Mouse (Mus musculus) c-Kit-positive CD71-positive TER-119-negative erythroid progenitor cells, embryonic 14.5 days (primary cell): ENCODE data around the gene Olfm1.

Experiments used
- DNase-seq: peaks from one replicate; pipeline ENCODE4 v3.0.0-alpha.2; 2013; ENCODE audit warnings: low read depth

Gene Olfm1

DNA sequence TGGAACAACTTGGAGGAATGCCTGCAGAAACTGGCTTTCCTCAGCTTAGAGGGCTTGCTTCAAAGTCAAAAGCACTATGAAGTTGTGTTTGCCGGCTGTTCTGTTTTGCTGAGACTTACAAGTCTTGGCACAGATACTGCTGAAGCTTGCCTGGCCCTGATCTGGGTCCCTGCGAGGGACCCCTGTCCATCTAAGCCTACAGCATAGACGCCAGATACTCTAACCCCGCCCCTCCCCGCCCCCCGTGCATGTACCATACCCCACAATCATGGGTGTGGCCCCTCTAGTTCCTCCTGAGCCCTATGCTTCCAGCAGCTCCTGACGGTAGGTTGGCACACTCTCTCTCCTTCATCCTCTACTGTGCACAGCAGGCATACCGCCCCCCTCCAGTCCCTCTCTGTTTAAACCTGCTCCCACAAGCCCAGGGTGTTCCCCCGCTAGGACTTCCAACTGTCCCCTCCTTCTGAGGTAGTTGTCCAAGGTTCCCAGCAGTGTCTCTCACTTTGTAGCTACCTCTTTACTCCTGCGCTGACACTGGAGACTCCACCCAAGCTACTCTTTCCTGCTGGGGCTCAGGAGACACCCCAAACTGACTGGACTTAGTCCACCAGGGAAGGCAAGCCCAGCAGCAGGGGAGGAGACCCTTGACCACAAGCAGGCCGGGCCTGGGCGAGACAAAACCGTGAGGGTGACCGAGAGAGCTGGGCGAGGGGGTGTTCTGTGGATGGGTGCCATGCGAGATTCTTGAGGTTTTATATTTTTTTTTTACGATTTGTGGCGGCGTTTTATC lies 12.1 kb downstream of the Olfm1 start:
- DNase-seq = no peak

DNA sequence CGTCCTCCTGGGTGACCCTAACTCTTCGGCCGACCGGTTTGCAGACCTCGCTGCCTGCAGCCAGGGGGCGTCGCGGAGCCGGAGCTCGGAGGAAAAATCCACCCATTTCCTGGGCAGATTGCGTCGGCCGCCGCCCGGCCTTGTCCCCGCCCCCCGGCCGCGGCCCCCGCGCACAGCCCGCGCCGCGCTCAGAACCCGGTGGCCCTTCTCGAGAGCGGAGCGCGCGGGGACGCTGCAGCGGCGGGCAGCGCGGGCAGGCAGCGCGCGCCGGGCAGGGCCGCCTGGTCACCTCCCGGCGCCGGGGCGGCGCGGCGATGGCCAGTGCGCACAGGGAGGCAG lies 12.6 kb downstream of the Olfm1 start:
- no peak for DNase-seq

GRCm38 (mm10) chr2:28205870-28206421 lies 13.2 kb downstream of the Olfm1 start:
- DNase-seq = no peak

GRCm38 (mm10) chr2:28206472-28206871 lies 13.7 kb downstream of the Olfm1 start:
- no peak for DNase-seq

- no peak for DNase-seq
Measured at GRCm38 (mm10) chr2:28207200-28207750, 14.5 kb downstream of the Olfm1 start.

GRCm38 (mm10) chr2:28208130-28208745 lies 15.4 kb downstream of the Olfm1 start:
- no peak for DNase-seq

DNA sequence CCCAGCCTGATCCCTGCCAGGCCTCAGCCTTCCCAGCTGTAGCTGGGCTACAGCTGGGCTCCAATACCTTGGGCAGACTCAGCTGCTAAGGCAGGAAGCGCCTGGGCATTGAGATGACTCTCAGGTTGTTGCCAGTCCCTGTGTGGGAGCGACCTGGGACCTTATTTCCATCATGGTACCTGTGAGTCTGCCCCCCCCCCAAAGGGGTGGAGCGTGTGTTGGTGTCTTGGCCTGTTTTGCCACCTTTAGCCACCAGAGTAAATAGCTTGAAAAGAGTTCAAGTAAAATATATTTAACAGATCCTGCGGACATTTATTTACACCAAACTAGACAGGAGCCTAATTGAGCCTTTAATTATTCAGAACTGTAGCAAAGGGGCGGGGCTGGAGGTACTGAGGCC lies 16.4 kb downstream of the Olfm1 start:
- no peak for DNase-seq

DNA sequence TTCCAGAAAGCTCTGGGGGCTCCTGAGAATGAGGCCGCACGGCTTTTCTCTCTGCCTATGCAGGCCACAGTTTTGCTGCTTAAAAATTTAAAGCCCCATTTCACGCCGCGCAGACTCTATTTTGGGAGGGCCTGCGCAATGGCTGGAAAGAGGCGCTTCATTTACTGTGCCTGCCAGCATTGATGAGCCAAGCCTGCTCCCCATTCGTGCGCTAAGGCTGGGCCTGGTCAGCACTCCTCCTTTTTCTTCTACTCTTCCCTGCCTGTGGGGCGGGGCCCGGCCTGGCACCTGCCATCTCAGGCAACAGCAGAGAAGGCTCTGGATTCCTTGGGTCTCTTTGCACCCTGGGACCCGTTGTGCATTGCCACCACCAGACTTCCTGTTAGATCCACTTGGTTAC lies 16.9 kb downstream of the Olfm1 start:
- no peak for DNase-seq

DNA sequence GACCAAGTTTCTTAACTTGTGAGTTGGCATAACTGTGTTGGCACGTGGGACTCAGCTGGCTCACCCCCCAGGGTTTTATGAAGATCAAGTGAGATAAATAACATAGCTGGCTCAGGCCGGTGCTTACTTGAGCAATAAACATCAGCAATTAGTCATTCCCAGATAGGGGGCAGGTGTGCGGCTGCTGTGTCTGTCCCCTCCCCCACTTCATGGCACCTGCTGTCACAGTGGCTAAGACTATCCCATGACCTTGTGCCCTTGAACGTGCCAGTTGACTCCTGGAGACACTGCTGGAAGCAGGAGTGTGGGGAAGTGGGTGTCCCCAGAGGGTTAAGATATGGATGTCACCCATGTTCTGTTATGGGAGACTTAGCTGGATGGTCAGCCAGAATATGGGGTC lies 17.5 kb downstream of the Olfm1 start:
- DNase-seq = no peak

GRCm38 (mm10) chr2:28211531-28212281 lies 18.9 kb downstream of the Olfm1 start:
- no peak for DNase-seq

DNA sequence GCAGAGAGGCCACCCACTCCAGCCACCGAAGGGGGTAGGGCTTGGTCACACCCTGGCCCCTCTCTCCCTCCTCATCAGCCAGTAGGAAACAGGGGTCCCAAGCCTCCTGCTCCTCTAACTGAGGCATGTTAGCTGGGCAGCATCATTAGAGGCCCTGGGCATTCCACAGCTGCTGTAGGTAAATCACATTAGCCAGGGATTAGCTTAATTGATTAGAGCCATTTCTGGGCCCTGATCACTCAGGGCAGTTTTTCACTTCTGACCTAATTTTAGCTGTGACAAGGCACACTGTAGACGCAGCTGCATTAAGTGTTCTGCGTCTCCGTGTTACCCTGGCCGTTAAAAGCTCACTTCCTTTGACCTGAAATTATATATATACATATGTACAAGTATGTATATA lies 20.1 kb downstream of the Olfm1 start:
- no peak for DNase-seq

GRCm38 (mm10) chr2:28216211-28216775 lies 23.5 kb downstream of the Olfm1 start:
- DNase-seq = no peak

- no peak for DNase-seq
Measured at GRCm38 (mm10) chr2:28217783-28218182, 25.0 kb downstream of the Olfm1 start.

- DNase-seq = no peak
Measured at GRCm38 (mm10) chr2:28218651-28219356, 26.0 kb downstream of the Olfm1 start.

DNA sequence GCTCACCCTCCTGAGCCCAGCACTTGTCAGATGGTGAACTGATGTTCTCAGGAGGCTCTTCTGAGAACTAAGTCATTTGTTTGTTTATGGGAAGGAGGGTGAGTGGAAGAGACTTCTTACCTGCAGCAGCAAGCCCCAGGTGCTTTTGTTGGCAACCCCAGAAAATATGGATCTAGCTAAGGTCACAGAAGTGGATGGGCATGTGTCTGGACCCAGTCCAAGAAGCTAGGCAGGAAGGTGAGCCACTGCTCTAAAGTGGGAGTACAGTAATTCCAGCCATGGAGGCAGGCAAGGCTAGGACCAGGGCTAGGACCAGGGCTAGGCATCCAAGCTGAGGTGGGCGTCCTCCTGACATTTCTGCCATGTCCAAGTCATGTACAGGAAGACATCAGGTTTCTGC lies 26.8 kb downstream of the Olfm1 start:
- DNase-seq = no peak

DNA sequence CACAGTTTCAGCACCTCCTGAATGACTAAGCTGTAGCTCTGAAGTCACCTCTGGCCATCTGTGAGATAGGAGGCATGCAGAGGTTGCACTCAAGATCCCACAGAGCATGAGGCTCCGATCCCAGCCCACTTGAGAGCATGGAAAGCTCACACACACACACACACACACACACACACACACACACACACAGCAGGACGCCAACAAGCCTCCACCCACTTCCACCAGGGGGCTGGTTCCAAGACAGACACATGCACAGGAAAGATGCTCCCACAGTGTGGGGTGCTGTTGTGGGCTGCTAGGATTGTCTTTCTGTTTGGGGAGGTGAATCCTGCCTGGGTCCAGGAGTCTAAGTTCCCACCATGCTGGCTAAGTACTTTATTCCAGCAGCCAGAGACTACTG lies 29.0 kb downstream of the Olfm1 start:
- no peak for DNase-seq

GRCm38 (mm10) chr2:28224819-28225218 lies 32.0 kb downstream of the Olfm1 start:
- DNase-seq = no peak

- DNase-seq = no peak
Measured at GRCm38 (mm10) chr2:28225906-28226305, 33.1 kb downstream of the Olfm1 start.

DNA sequence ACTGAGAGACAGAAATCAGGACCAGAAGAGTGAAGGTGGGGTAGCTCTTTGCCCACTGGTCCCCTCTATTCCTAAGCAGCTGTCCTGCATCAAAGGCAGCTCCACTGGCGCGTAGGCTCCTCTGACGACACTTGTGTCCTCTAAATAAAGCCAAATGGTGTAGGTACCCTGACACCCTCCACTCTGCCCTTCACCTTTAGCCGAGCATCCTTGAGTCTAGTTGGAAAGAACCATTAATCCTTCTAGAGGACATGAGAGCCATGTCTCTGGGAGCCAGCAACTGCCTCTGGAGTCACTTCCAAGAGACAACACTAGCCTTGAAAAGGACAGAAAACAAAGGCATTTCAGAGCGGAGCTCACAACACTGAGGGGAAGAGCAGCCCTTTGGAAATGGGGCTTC lies 34.2 kb downstream of the Olfm1 start:
- no peak for DNase-seq

- no peak for DNase-seq
Measured at GRCm38 (mm10) chr2:28227589-28228191, 34.9 kb downstream of the Olfm1 start.

DNA sequence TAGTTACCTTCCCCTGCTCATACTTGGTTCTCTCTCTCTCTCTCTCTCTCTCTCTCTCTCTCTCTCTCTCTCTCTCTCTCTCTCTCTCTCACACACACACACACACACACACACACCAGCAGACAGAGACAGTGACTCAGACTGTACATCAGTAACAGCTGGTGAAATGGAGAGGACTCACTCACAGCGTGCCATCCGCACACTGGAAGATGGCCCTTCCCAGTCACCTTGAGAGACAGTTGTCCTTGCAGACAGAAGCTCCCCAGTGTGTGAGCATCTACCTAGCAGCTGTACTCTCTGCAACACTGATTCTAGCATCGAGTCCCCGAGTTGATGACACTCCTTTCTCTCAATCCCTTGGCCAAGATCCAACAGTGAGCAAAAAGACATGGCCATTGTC lies 35.6 kb downstream of the Olfm1 start:
- no peak for DNase-seq
